Mouse (Mus musculus): ENCODE measurements around the gene Tnfaip8l1.
A peak's percentile ranks its signal among the peaks of the same experiment; 100 is the strongest.

The Tnfaip8l1 gene

GRCm38 (mm10) chr17:56182975-56183657 is 20.8 kb downstream of the Tnfaip8l1 start:
- no peak for DNase-seq (ENCODE audit: low spot score in 2 of 2)

GRCm38 (mm10) chr17:56183658-56184103 is 21.4 kb downstream of the Tnfaip8l1 start, which contains the start of gene Mydgf:
TSS of gene Mydgf (minus strand) at chr17:56183920.
- peak; percentile 94 to 95 for DNase-seq (ENCODE audit: low spot score in 2 of 2)

GRCm38 (mm10) chr17:56185281-56186141 is 23.2 kb downstream of the Tnfaip8l1 start:
- DNase-seq (ENCODE audit: low spot score in 2 of 2): no peak

GRCm38 (mm10) chr17:56191266-56191665 is 29.0 kb downstream of the Tnfaip8l1 start:
- DNase-seq (ENCODE audit: low spot score in 2 of 2): no peak

- DNase-seq (ENCODE audit: low spot score in 2 of 2): no peak
Observed at GRCm38 (mm10) chr17:56194357-56194756, 32.1 kb downstream of the Tnfaip8l1 start.

GRCm38 (mm10) chr17:56194765-56195164 is 32.5 kb downstream of the Tnfaip8l1 start:
- no peak for DNase-seq (ENCODE audit: low spot score in 2 of 2)

- DNase-seq (ENCODE audit: low spot score in 2 of 2): no peak
Observed at GRCm38 (mm10) chr17:56196860-56197259, 34.6 kb downstream of the Tnfaip8l1 start.

GRCm38 (mm10) chr17:56200586-56200985 is 38.3 kb downstream of the Tnfaip8l1 start:
- no peak for DNase-seq (ENCODE audit: low spot score in 2 of 2)

GRCm38 (mm10) chr17:56201642-56202041 is 39.4 kb downstream of the Tnfaip8l1 start:
- no peak for DNase-seq (ENCODE audit: low spot score in 2 of 2)

GRCm38 (mm10) chr17:56202476-56202875 is 40.2 kb downstream of the Tnfaip8l1 start:
- no peak for DNase-seq (ENCODE audit: low spot score in 2 of 2)

- no peak for DNase-seq (ENCODE audit: low spot score in 2 of 2)
Observed at GRCm38 (mm10) chr17:56203729-56204128, 41.5 kb downstream of the Tnfaip8l1 start.

GRCm38 (mm10) chr17:56206276-56206884 is 44.1 kb downstream of the Tnfaip8l1 start:
- no peak for DNase-seq (ENCODE audit: low spot score in 2 of 2)

GRCm38 (mm10) chr17:56206986-56207674 is 44.9 kb downstream of the Tnfaip8l1 start:
- DNase-seq (ENCODE audit: low spot score in 2 of 2): no peak

GRCm38 (mm10) chr17:56207963-56208530 is 45.8 kb downstream of the Tnfaip8l1 start:
- no peak for DNase-seq (ENCODE audit: low spot score in 2 of 2)

- no peak for DNase-seq (ENCODE audit: low spot score in 2 of 2)
Observed at GRCm38 (mm10) chr17:56208821-56209220, 46.5 kb downstream of the Tnfaip8l1 start.

GRCm38 (mm10) chr17:56211090-56211489 is 48.8 kb downstream of the Tnfaip8l1 start:
- DNase-seq (ENCODE audit: low spot score in 2 of 2): no peak

- no peak for DNase-seq (ENCODE audit: low spot score in 2 of 2)
Observed at GRCm38 (mm10) chr17:56212676-56213075, 50.4 kb downstream of the Tnfaip8l1 start.

- DNase-seq (ENCODE audit: low spot score in 2 of 2): no peak
Observed at GRCm38 (mm10) chr17:56214229-56214628, 52.0 kb downstream of the Tnfaip8l1 start.

GRCm38 (mm10) chr17:56217670-56218069 is 55.4 kb downstream of the Tnfaip8l1 start:
- no peak for DNase-seq (ENCODE audit: low spot score in 2 of 2)

GRCm38 (mm10) chr17:56218377-56219191 is 56.3 kb downstream of the Tnfaip8l1 start, which contains the start of gene Dpp9:
TSS of gene Dpp9 (minus strand) at chr17:56218905.
- peak; percentile 86 to 93 for DNase-seq (ENCODE audit: low spot score in 2 of 2)
